Mouse (Mus musculus): ENCODE results near the gene Cmtm6.

DNA sequence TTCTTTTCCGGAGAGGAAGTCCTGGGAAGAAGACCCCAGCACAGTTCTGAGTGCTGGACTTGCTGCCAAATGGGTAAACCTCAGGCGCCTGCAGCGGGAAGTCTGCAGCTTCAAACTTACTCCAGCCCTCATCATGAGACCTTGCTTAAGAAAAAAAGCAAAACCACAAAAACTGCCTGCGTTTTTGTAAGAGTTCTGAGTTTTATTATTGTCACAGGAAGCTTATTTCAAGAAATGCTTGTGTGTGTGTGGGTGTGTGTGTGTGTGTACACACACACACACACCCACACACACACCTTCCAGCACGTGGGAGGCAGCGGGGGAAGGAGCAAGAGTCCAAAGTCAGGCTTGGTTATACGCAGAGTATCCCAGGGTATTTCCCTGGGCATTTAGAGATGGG lies 27.4 kb downstream of the Cmtm6 start:
- TF ChIP-seq POLR2A (IDR thresholded peaks at IDR 0.05; ENCODE audit: borderline replicate concordance, insufficient read depth, low read length): no peak
- no peak for TF ChIP-seq CTCF (IDR thresholded peaks at IDR 0.05; ENCODE audit: borderline replicate concordance, insufficient read depth, low read depth, low read length)

Data from cerebellum, adult 2 months (tissue).